Mouse (Mus musculus): ENCODE measurements at regions not wholly inside any gene's neighbourhood (a gene's known extent, or its start where the extent isn't known, plus 50 kb on each side); places are given as distances from the start of the nearest gene placed in this dataset.

GRCm38 (mm10) chr13:99572381-99572780 lies 56.0 kb upstream of the Map1b start:
- ATAC-seq: no peak
